Mouse (Mus musculus) CH12.LX (cell line): ENCODE data around the gene Katna1.

Experiments
- CHD2 ChIP-seq: IDR thresholded peaks from 2 replicates; pipeline ENCODE4 v1.6.1; 2011; ENCODE audit warnings: low read length, improper control_type of control experiment
- CTCF ChIP-seq, 2 experiments: IDR thresholded peaks in 1 of 2; conservative IDR thresholded peaks in 1 of 2; 2 replicates each; pipeline ENCODE4 v1.5.1; 2011 to 2012; ENCODE audit warnings: low read depth in 2 of 2, low read length in 2 of 2, improper control_type of control experiment in 1 of 2, inconsistent platforms in 1 of 2, mild to moderate bottlenecking in 1 of 2, moderate library complexity in 1 of 2
- E2F4 ChIP-seq: IDR thresholded peaks from 2 replicates; pipeline ENCODE4 v1.6.1; 2011; ENCODE audit warnings: low read depth, low read length, improper control_type of control experiment; ENCODE audit not compliant: insufficient replicate concordance
- ETS1 ChIP-seq: conservative IDR thresholded peaks from 2 replicates; pipeline ENCODE4 v1.6.1; 2012; ENCODE audit warnings: low read depth, mild to moderate bottlenecking, inconsistent platforms, low read length, improper control_type of control experiment, moderate library complexity
- JUN ChIP-seq: IDR thresholded peaks from 2 replicates; pipeline ENCODE4 v1.6.1; 2011; ENCODE audit warnings: low read depth, mild to moderate bottlenecking, low read length, improper control_type of control experiment, moderate library complexity; ENCODE audit not compliant: insufficient read depth
- MAX ChIP-seq: IDR thresholded peaks from 2 replicates; pipeline ENCODE4 v1.6.1; 2011; ENCODE audit warnings: low read length, improper control_type of control experiment
- MAZ ChIP-seq: IDR thresholded peaks from 2 replicates; pipeline ENCODE4 v1.6.1; 2012; ENCODE audit warnings: low read depth, mild to moderate bottlenecking, inconsistent platforms, low read length, improper control_type of control experiment, moderate library complexity
- MXI1 ChIP-seq: IDR thresholded peaks from 2 replicates; pipeline ENCODE4 v1.6.1; 2011; ENCODE audit warnings: mild to moderate bottlenecking, low read depth, low read length, improper control_type of control experiment
- POLR2A ChIP-seq: IDR thresholded peaks from 2 replicates; pipeline ENCODE4 v1.6.1; 2011; ENCODE audit warnings: low read depth, mild to moderate bottlenecking, improper control_type of control experiment, low read length
- RCOR1 ChIP-seq: conservative IDR thresholded peaks from 2 replicates; pipeline ENCODE4 v1.6.1; 2012; ENCODE audit warnings: low read depth, mild to moderate bottlenecking, inconsistent platforms, low read length, improper control_type of control experiment
- TCF12 ChIP-seq: IDR thresholded peaks from 2 replicates; pipeline ENCODE4 v1.6.1; 2014; ENCODE audit warnings: low read depth, mild to moderate bottlenecking, inconsistent platforms, low read length, improper control_type of control experiment
- USF1 ChIP-seq: IDR thresholded peaks from 2 replicates; pipeline ENCODE4 v1.6.1; 2014; ENCODE audit warnings: low read depth, mild to moderate bottlenecking, inconsistent platforms, low read length, improper control_type of control experiment
- ZMIZ1 ChIP-seq: IDR thresholded peaks from 2 replicates; pipeline ENCODE4 v1.6.1; 2012; ENCODE audit warnings: low read depth, mild to moderate bottlenecking, inconsistent platforms, low read length, improper control_type of control experiment
- ZNF384 ChIP-seq: IDR thresholded peaks from 2 replicates; pipeline ENCODE4 v1.6.1; 2012; ENCODE audit warnings: low read depth, low read length, improper control_type of control experiment, inconsistent platforms

DNA sequence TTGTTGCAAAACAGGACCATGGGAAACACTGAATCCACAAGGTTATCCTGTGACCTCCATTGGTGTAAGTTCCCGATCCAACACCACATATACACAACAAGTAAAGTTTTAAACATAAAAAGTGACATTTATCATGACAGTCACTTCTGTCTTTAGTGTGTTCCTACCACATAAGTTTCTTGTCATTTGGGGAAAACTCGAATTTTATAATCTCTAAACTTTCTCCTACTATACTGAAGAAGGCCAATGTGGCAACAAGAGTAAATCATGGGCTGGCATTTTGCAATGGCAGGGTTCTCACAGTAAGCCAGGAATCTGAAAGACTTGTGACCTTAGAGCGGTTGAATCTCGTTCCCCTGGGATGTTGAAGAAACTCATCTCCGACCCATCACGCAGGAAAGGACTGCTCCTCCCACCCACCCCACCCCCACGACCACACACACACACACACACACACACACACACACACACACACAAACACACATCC, 54.0 kb downstream of the Katna1 start:
- TF ChIP-seq CTCF (conservative IDR thresholded peaks at IDR 0.05 in 1 of 2, IDR thresholded peaks at IDR 0.05 in 1 of 2; ENCODE audit: low read depth in 2 of 2, low read length in 2 of 2) = no peak
- no peak for TF ChIP-seq POLR2A
- TF ChIP-seq MAZ = no peak
- TF ChIP-seq E2F4 = no peak
- TF ChIP-seq MAX = no peak
- TF ChIP-seq JUN = no peak
- TF ChIP-seq USF1 = no peak
- no peak for TF ChIP-seq RCOR1
- no peak for TF ChIP-seq ZMIZ1
- no peak for TF ChIP-seq MXI1
- no peak for TF ChIP-seq ZNF384
- TF ChIP-seq ETS1 = no peak
- TF ChIP-seq CHD2 = no peak
- no peak for TF ChIP-seq TCF12
